8 mouse cellular contexts compared by ENCODE assay signal in the genomic region with DNA sequence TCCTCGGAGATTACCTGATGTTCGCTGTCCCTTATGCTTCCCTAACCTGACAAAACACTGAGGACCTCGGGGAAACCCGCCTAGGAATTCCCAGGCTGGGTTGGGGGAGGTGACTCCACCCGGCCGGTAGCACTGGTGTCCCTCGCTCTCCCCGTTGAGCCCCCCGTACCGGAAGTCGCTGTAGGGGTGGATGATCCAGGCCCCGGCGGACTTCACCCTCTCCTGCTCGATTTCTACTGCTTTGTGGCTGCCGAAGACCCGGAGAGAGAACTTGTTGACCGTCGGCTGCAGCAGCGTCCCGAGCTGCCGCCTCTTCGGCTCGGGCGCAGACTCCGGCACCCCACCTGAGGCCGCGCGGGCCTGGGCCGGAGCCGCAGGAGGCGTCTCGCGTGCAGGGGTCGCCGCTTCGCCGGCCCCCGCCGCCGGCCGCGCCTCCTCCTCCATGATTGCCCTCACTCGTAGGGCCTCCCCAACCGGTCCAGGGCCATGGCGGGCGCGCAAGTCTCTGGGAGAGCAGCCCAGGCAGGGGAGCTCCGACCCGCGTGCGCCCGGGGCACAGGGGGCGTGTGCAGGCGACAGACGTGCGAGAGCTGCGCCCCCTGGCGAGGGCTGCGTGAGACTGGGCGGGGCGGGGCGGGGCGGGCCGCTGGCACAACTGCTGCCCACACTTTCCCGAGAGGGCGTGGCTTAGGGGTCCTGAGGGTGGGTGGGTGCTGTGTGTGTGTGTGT. TPM values are rescaled to one million over a fixed set of nuclear protein-coding genes. Genes with fewer than 3 reads are reported as not detected.
DNase-seq lines count a peak whose midpoint lies in the region; ATAC-seq and TF ChIP-seq lines count a peak whose summit lies in the region.

A gene (minus strand): TSS at position 581 of the 729 bp plus-strand sequence.

- peak within 1 kb of the TSS; percentile 96 for H3K4me2 ChIP-seq in forebrain, embryonic 11.5 days (ENCODE audit: low read depth, low read length, severe bottlenecking)
- H3K4me2 ChIP-seq in hindbrain, embryonic 15.5 days: peak within 1 kb of the TSS; percentile 74
- H3K4me2 ChIP-seq in limb, embryonic 12.5 days: peak within 1 kb of the TSS; percentile 98
- peak within 1 kb of the TSS; percentile 92 for H3K4me2 ChIP-seq in midbrain, embryonic 13.5 days (replicated peaks)

- H3K27ac ChIP-seq in bone marrow macrophage, adult 2 months (ENCODE audit: insufficient read depth, low read depth, low read length): no peak within 1 kb of the TSS
- no peak within 1 kb of the TSS for H3K27ac ChIP-seq in forebrain, embryonic 11.5 days (ENCODE audit: low read depth, low read length)
- H3K27ac ChIP-seq in hindbrain, embryonic 15.5 days (replicated peaks): peak within 1 kb of the TSS; percentile 67
- no peak within 1 kb of the TSS for H3K27ac ChIP-seq in limb, embryonic 12.5 days
- H3K27ac ChIP-seq in midbrain, embryonic 13.5 days: peak within 1 kb of the TSS; percentile 56

- no peak for TF ChIP-seq CTCF in bone marrow macrophage, adult 2 months (IDR thresholded peaks at IDR 0.05; ENCODE audit: low read depth, low read length)

- intact Hi-C loops in heart, postnatal 25 days (cut with DNase I): no loop called here

- peak within 1 kb of the TSS; percentile 67 for H3K4me3 ChIP-seq in bone marrow macrophage, adult 2 months (ENCODE audit: insufficient read depth, low read length)
- H3K4me3 ChIP-seq in forebrain, embryonic 11.5 days (ENCODE audit: low read depth, low read length): peak within 1 kb of the TSS; percentile 70
- peak within 1 kb of the TSS; percentile 79 for H3K4me3 ChIP-seq in hindbrain, embryonic 15.5 days
- H3K4me3 ChIP-seq in limb, embryonic 12.5 days (replicated peaks): peak within 1 kb of the TSS; percentile 59
- H3K4me3 ChIP-seq in midbrain, embryonic 13.5 days (replicated peaks): peak within 1 kb of the TSS; percentile 88

- under 1% methylated on average over 59 of the region's 66 CpGs for WGBS in forebrain, embryonic 11.5 days
- WGBS in hindbrain, embryonic 15.5 days: under 1% methylated on average over 57 of the region's 66 CpGs
- under 1% methylated on average over 57 of the region's 66 CpGs for WGBS in limb, embryonic 12.5 days
- under 1% methylated on average over 47 of the region's 66 CpGs for WGBS in midbrain, embryonic 13.5 days

- H3K4me1 ChIP-seq in bone marrow macrophage, adult 2 months (ENCODE audit: control insufficient read depth, insufficient read depth, low read length): peaks cover 15% of the 10 kb centered on the region
- H3K4me1 ChIP-seq in forebrain, embryonic 11.5 days (replicated peaks; ENCODE audit: control insufficient read depth, insufficient read depth, low read length): peaks cover 15% of the 10 kb centered on the region; the same call in 1 of the 2 replicates
- peaks cover 38% of the 10 kb centered on the region for H3K4me1 ChIP-seq in hindbrain, embryonic 15.5 days (replicated peaks)
- H3K4me1 ChIP-seq in limb, embryonic 12.5 days (replicated peaks): peaks cover 16% of the 10 kb centered on the region
- H3K4me1 ChIP-seq in midbrain, embryonic 13.5 days (replicated peaks): peaks cover 32% of the 10 kb centered on the region

- H3K9me3 ChIP-seq in forebrain, embryonic 11.5 days (ENCODE audit: control insufficient read depth, low read length): no peaks in the 10 kb centered on the region
- H3K9me3 ChIP-seq in hindbrain, embryonic 15.5 days: no peaks in the 10 kb centered on the region
- H3K9me3 ChIP-seq in limb, embryonic 12.5 days: no peaks in the 10 kb centered on the region
- no peaks in the 10 kb centered on the region for H3K9me3 ChIP-seq in midbrain, embryonic 13.5 days

- H3K36me3 ChIP-seq in forebrain, embryonic 11.5 days (ENCODE audit: control insufficient read depth, insufficient read depth, low read length): no peaks in the 10 kb centered on the region
- H3K36me3 ChIP-seq in hindbrain, embryonic 15.5 days: no peaks in the 10 kb centered on the region
- no peaks in the 10 kb centered on the region for H3K36me3 ChIP-seq in limb, embryonic 12.5 days
- H3K36me3 ChIP-seq in midbrain, embryonic 13.5 days: no peaks in the 10 kb centered on the region

- H3K9ac ChIP-seq in forebrain, embryonic 11.5 days (ENCODE audit: low read length): peak within 1 kb of the TSS; percentile 74
- peak within 1 kb of the TSS; percentile 78 for H3K9ac ChIP-seq in hindbrain, embryonic 15.5 days
- peak within 1 kb of the TSS; percentile 40; the same call in 1 of the 2 replicates for H3K9ac ChIP-seq in limb, embryonic 12.5 days (replicated peaks)
- peak within 1 kb of the TSS; percentile 90 for H3K9ac ChIP-seq in midbrain, embryonic 13.5 days (replicated peaks)

- ATAC-seq in forebrain, embryonic 11.5 days (replicated peaks; ENCODE audit: low FRiP score): peak; percentile 75
- ATAC-seq in hindbrain, embryonic 15.5 days (ENCODE audit: low FRiP score, low read depth): peak; percentile 82
- ATAC-seq in limb, embryonic 12.5 days (ENCODE audit: insufficient number of reproducible peaks, insufficient read depth, low FRiP score, low TSS enrichment, low read depth): peak; percentile 63
- ATAC-seq in midbrain, embryonic 13.5 days: peak; percentile 86

- no peak for TF ChIP-seq POLR2A in bone marrow macrophage, adult 2 months (IDR thresholded peaks at IDR 0.05; ENCODE audit: borderline replicate concordance, low read depth, low read length)

- peaks cover 4% of the 10 kb centered on the region; the same call in 1 of the 2 replicates for H3K27me3 ChIP-seq in forebrain, embryonic 11.5 days (ENCODE audit: control insufficient read depth, insufficient read depth, low read length)
- H3K27me3 ChIP-seq in hindbrain, embryonic 15.5 days: no peaks in the 10 kb centered on the region
- peaks cover 34% of the 10 kb centered on the region for H3K27me3 ChIP-seq in limb, embryonic 12.5 days
- H3K27me3 ChIP-seq in midbrain, embryonic 13.5 days: 0 out of 2 replicates have a peak, but pooled peaks cover 4% of the 10 kb centered on the region

- peak; percentile 36 to 38 for DNase-seq in heart, adult 18-20 months
- no peak for DNase-seq in heart, postnatal 25 days (ENCODE audit: low spot score)
- DNase-seq in forebrain, embryonic 11.5 days (ENCODE audit: low spot score): peak; percentile 92
- peak; percentile 61 to 64 for DNase-seq in spleen, postnatal 36 days (ENCODE audit: low spot score in 2 of 2)

RNA-seq across cellular contexts. Expression of the gene that starts here (rescaled TPM):
- under 1 TPM; 0.30 to 0.62 TPM for total RNA-seq in heart, adult 18-20 months (2021)
- under 1 TPM; 0.16 to 0.61 TPM for total RNA-seq in heart, postnatal 25 days (2021)
- polyA plus RNA-seq in bone marrow macrophage, adult 2 months (2012; ENCODE audit: insufficient read depth, insufficient read length, missing spikeins): 0.47 TPM in 1 of 2 replicates, not detected in the other
- polyA plus RNA-seq in forebrain, embryonic 11.5 days (2014; fragmentation: Nextera tagmentation; extraction: Ambion mirVana): 6.3 and 6.7 TPM in 2 replicates
- polyA plus RNA-seq in hindbrain, embryonic 15.5 days (2015; fragmentation: Nextera tagmentation; extraction: Ambion mirVana): 51.9 and 59.2 TPM in 2 replicates
- 2.2 and 2.8 TPM in 2 replicates for polyA plus RNA-seq in limb, embryonic 12.5 days (2016; fragmentation: Nextera tagmentation; extraction: Ambion mirVana)
- 28.9 and 32.3 TPM in 2 replicates for polyA plus RNA-seq in midbrain, embryonic 13.5 days (2015; fragmentation: Nextera tagmentation; extraction: Ambion mirVana)

Comparison
In these comparisons a context has a peak if more than half of its experiments do, and no peak if none do; other contexts are left out.
1. Peak in DNase-seq in heart, adult 18-20 months; RNA of the gene not detected or under 1 TPM.
2. H3K27ac ChIP-seq: peak in hindbrain, embryonic 15.5 days (single experiment) and midbrain, embryonic 13.5 days (single experiment); none in bone marrow macrophage, adult 2 months (single experiment), forebrain, embryonic 11.5 days (single experiment) and limb, embryonic 12.5 days (single experiment).
3. H3K9ac ChIP-seq: peak in every context shown above with its lines; median percentile 90 in midbrain, embryonic 13.5 days; 78 in hindbrain, embryonic 15.5 days; 74 in forebrain, embryonic 11.5 days; 40 in limb, embryonic 12.5 days.
4. Peak in every context shown above with its lines, with median percentiles within 50 percentile points of each other: H3K4me3 ChIP-seq, ATAC-seq and H3K4me2 ChIP-seq.